Mouse (Mus musculus) macrophage (primary cell): ENCODE measurements at regions not wholly inside any gene's neighbourhood (a gene's known extent, or its start where the extent isn't known, plus 50 kb on each side); places are given as distances from the start of the nearest gene placed in this dataset.
"Not testable (repeated sequence)": the region's sequence is repeated elsewhere in the genome, so short reads cannot be mapped to it uniquely, and the experiment has no call there.

Source experiments
- H3K27ac ChIP-seq: fragments of 350-480 bp; formaldehyde crosslinking; 2 replicates; pipeline ENCODE4 v1.9.0; 2021
- H3K36me3 ChIP-seq: fragments of 350-480 bp; formaldehyde crosslinking; 2 replicates; pipeline ENCODE4 v1.9.0; 2021; ENCODE audit errors: inconsistent target
- H3K4me3 ChIP-seq: fragments of 350-480 bp; formaldehyde crosslinking; 2 replicates; pipeline ENCODE4 v1.9.0; 2021; ENCODE audit errors: inconsistent target
- H3K79me2 ChIP-seq: fragments of 350-480 bp; formaldehyde crosslinking; 2 replicates; pipeline ENCODE4 v1.9.0; 2021; ENCODE audit errors: inconsistent target
- WGBS: methylation state at CpG from one replicate; pipeline ENCODE4 v1.1.7; 2026; ENCODE audit warnings: inconsistent platforms; ENCODE audit not compliant: missing documents; 5-methylcytosine and 5-hydroxymethylcytosine counted together

DNA sequence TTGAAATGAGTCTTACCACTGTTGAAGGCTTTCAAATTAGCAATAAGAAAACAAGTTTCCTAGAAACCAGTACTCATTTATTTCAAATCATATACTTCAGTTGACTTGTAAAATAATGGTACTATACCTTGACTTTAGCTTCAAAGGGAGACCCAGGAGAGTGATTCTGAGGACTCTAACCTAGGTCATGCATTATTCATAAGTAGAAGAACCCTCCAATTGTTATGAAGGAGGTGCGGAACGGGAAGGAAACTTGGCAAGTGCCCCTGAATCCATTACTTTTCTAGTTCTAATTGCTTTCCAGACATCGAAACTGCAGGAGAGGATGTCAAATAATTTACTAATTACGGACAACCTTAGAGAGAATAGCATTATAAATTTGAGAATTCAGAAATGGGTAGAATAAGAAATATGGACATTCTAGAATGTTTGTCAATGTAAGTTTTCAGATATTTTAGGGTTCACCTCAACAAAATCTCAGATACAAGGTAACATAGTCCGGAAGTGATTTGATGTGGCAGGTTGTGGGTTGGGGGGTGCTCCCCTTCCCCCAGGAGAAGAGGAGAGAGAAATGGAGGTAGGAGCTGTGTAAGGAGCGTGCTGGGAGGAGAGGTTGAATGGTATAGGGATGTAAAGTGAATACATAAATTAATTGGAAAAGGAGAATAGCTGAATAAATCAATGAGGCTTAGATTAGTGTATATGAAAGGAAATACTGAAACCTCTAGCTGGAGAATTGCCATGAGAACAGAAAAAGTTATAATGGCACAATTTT, 692.9 kb downstream of the Brinp3 start:
- no peaks in the 10 kb centered on the region for H3K79me2 ChIP-seq
- no peak overlapping the region for H3K27ac ChIP-seq
- H3K4me3 ChIP-seq: no peak overlapping the region
- no peaks in the 10 kb centered on the region for H3K36me3 ChIP-seq
- WGBS: 73% methylated on average over 6 of the region's 6 CpGs

GRCm38 (mm10) chr1:147199959-147200358, 705.4 kb downstream of the Brinp3 start:
- 100% methylated on average over 1 of the region's 2 CpGs for WGBS
- not testable (repeated sequence) for H3K27ac ChIP-seq, H3K4me3 ChIP-seq, H3K79me2 ChIP-seq, H3K36me3 ChIP-seq

GRCm38 (mm10) chr1:147214890-147215289, 720.3 kb downstream of the Brinp3 start:
- not testable (repeated sequence) for H3K4me3 ChIP-seq, H3K36me3 ChIP-seq, H3K79me2 ChIP-seq, H3K27ac ChIP-seq
- 64% methylated on average over 7 of the region's 7 CpGs for WGBS

DNA sequence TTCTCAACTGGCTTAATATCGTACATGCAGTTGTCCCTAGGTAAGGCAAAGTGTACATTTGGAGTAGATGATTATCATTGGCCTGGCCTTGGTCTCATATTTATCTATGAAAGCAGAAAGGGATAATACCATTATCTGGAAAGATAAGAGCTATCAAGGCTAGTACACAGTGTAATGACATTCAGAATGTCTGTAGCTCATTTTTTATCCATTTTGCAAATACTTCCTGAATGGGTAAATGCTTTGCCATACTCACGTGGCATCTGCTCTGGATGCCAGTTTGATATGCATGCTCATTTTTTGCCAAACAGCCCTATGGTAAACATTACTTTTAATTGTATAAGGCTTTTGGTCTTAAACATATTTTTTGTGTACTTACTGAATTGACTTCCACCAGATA, 723.4 kb downstream of the Brinp3 start:
- 76% methylated on average over 2 of the region's 2 CpGs for WGBS
- Histone ChIP-seq H3K27ac (no peak overlapping the region), H3K79me2 (no peaks in the 10 kb centered on the region), H3K36me3 (no peaks in the 10 kb centered on the region), H3K4me3 (no peak overlapping the region)

DNA sequence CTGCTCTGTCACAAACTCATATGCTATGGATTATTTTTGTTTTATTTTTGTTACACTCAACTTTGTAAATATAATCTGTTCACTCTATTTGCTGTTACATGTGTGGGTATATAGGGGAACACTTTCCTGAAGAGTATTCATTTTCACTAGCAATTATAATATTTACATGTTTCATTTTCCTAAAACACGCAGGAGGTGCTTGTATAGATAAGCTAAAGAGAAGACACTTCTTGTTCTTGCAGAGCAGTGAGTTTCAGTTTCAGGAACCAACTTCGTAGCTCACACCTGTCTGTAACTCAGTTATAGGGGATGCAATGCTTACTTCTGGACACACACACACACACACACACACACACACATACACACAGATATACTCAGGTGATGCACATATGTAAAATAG, 724.9 kb downstream of the Brinp3 start:
- WGBS: 96% methylated on average over 2 of the region's 2 CpGs
- H3K36me3 ChIP-seq: no peaks in the 10 kb centered on the region
- no peak overlapping the region for H3K4me3 ChIP-seq
- H3K79me2 ChIP-seq: no peaks in the 10 kb centered on the region
- no peak overlapping the region for H3K27ac ChIP-seq

DNA sequence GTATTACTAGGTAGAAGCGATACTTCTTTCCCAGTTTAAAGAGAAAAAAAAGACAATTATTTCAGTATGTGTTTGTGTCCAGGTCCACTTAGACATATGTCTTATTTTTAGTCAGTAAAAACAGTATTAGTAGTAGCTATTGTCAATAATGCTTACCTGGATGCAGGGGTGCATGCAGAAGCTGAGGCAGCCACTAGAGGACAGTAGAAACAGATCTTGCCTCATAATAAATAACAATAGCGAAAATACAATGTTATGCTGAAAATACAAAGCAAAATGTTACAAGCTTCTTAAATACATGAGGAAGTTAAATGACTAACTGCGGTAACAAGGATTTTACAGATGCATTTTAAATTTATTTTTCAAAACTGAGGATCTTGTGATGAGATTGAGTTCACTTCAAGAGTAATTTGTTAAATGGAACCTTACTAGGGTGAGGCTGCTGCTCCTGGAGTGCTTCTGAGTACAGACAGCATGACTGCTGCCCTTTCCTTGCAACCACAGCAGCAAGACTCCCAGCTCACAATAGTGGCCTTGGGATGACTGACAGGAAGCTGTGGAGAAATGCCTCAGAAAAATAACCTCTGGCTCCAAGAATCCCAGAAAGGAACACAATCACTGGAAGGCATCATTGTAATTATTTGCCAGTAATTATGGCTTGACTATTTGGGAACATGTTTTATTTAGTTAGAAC, 728.8 kb downstream of the Brinp3 start:
- Histone ChIP-seq H3K79me2 (no peaks in the 10 kb centered on the region), H3K36me3 (no peaks in the 10 kb centered on the region), H3K27ac (no peak overlapping the region), H3K4me3 (no peak overlapping the region)
- 67% methylated on average over 3 of the region's 3 CpGs for WGBS

DNA sequence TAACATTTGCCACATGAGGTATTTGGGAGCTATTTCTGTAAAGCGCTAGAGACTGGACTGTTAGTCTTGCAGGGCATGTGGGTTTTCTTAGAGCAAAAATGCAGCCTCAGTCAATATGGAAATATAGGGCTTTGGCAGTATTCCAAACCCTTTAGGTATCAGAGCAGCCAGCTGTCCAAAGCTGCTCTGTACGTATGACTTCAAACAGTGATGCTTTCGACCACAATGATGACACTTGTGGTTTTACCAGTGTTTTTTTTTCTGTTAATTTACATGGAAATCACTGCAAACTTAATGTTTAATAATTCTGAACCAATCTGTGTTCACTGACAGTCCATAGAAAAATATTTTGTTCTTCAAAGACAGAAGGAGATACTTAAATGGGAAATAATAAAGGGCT, 743.0 kb downstream of the Brinp3 start:
- Histone ChIP-seq H3K79me2 (no peaks in the 10 kb centered on the region), H3K27ac (no peak overlapping the region), H3K4me3 (no peak overlapping the region), H3K36me3 (no peaks in the 10 kb centered on the region)
- 87% methylated on average over 3 of the region's 3 CpGs for WGBS

DNA sequence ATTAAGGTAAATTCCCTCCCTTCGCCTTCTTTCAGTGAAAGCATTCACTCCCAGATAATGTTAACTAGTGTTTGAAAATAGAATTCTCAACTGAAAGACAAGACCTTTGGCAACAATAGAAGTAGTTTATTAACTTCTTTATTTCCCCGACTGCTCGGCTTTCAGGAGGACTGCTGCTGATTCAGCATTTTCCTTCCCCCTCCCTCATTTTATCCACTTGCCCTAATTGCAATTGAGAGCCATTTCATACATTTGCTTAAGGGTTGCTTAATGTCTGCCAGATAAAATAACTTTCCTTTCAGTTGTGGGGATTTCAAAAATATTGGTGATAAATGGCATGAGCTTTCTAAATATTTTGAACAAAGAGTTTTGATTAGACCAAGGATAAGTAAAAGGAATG, 744.5 kb downstream of the Brinp3 start:
- no peaks in the 10 kb centered on the region for H3K36me3 ChIP-seq
- H3K79me2 ChIP-seq: no peaks in the 10 kb centered on the region
- WGBS: 96% methylated on average over 3 of the region's 3 CpGs
- H3K4me3 ChIP-seq: no peak overlapping the region
- no peak overlapping the region for H3K27ac ChIP-seq

GRCm38 (mm10) chr1:147273324-147273723, 778.8 kb downstream of the Brinp3 start:
- Histone ChIP-seq H3K79me2 (no peaks in the 10 kb centered on the region), H3K4me3 (no peak overlapping the region), H3K27ac (no peak overlapping the region), H3K36me3 (no peaks in the 10 kb centered on the region)
- WGBS: 91% methylated on average over 1 of the region's 1 CpGs

- no peak overlapping the region for H3K4me3 ChIP-seq
- 88% methylated on average over 3 of the region's 3 CpGs for WGBS
- H3K27ac ChIP-seq: no peak overlapping the region
- H3K79me2 ChIP-seq: no peaks in the 10 kb centered on the region
- no peaks in the 10 kb centered on the region for H3K36me3 ChIP-seq
Measured at GRCm38 (mm10) chr1:147291119-147291518, 796.6 kb downstream of the Brinp3 start.

GRCm38 (mm10) chr1:147309246-147309645, 814.7 kb downstream of the Brinp3 start:
- Histone ChIP-seq H3K79me2 (no peaks in the 10 kb centered on the region), H3K4me3 (no peak overlapping the region), H3K27ac (no peak overlapping the region), H3K36me3 (no peaks in the 10 kb centered on the region)
- 71% methylated on average over 1 of the region's 1 CpGs for WGBS

- no peak overlapping the region for H3K4me3 ChIP-seq
- no peaks in the 10 kb centered on the region for H3K36me3 ChIP-seq
- WGBS: 90% methylated on average over 9 of the region's 9 CpGs
- H3K27ac ChIP-seq: no peak overlapping the region
- H3K79me2 ChIP-seq: no peaks in the 10 kb centered on the region
Measured at GRCm38 (mm10) chr1:147343276-147343953, 848.9 kb downstream of the Brinp3 start.

DNA sequence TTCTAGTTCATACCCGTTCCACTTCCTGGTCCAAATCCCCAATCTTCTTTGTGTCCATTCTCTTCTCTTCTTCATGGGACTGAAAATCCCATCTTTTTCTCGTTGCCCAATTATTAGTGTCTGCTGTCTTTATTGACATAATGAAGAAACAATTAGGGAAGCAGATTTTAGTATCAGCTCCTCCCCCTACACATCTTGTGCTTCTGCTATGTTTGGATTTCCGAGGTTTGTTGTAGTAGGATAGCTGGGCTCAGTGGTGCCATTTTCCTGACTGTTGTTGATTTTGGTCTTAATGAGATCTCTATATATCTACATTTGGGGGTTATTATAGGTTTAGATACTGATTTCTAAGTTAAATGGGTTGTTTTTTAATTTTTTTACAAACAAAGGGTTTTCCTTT, 849.5 kb downstream of the Brinp3 start:
- H3K4me3 ChIP-seq: no peak overlapping the region
- WGBS: 70% methylated on average over 3 of the region's 3 CpGs

More for the DNA sequence above, 849.5 kb downstream of the Brinp3 start:
- H3K36me3 ChIP-seq: no peaks in the 10 kb centered on the region
- no peak overlapping the region for H3K27ac ChIP-seq
- H3K79me2 ChIP-seq: no peaks in the 10 kb centered on the region
